Mouse (Mus musculus): ENCODE measurements around the gene Ugt1a2. TPM values are rescaled to one million over a fixed set of nuclear protein-coding genes. Genes with fewer than 3 reads are reported as not detected.
"Not testable (repeated sequence)": the region's sequence is repeated elsewhere in the genome, so short reads cannot be mapped to it uniquely, and the experiment has no call there.

Gene Ugt1a2
- polyA plus RNA-seq, 1 experiment: not detected

DNA sequence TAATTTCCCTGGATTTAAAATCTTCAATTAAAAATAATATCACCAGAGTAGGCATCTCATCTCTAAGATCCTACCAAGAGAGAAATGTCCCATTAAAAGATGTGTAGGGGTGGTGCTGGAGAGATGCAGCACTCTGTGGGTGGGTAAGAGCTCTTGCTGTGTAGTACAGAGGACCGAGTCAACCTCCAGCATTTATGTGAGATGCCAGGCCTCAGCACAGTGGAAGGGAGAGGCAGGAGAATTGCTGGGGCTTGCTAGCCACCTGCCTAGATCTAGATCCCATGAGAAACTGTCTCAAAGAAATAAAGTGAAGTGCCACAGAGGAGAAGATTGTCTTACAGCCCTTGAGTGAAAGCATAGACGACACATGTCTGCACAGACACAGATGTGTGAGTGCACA lies 16.1 kb downstream of the Ugt1a2 start:
- Histone ChIP-seq H3K27me3 (ENCODE audit: control insufficient read depth) (no peaks in the 10 kb centered on the region), H3K9me3 (ENCODE audit: control insufficient read depth, low read length) (peaks cover 21% of the 10 kb centered on the region), H3K4me1 (ENCODE audit: control insufficient read depth) (peaks cover 3% of the 10 kb centered on the region; the same call in 1 of the 2 replicates), H3K4me3 (replicated peaks) (no peak overlapping the region), H3K36me3 (ENCODE audit: control insufficient read depth) (no peaks in the 10 kb centered on the region)
- TF ChIP-seq TAL1 (IDR thresholded peaks at IDR 0.05; ENCODE audit: low read length): no peak
- no peak for TF ChIP-seq GATA1 (IDR thresholded peaks at IDR 0.05; ENCODE audit: low read length)

GRCm38 (mm10) chr1:88217144-88217543 lies 16.7 kb downstream of the Ugt1a2 start:
- H3K36me3 ChIP-seq (ENCODE audit: control insufficient read depth): no peaks in the 10 kb centered on the region
- no peak overlapping the region for H3K4me3 ChIP-seq (replicated peaks)
- peaks cover 16% of the 10 kb centered on the region for H3K9me3 ChIP-seq (ENCODE audit: control insufficient read depth, low read length)
- H3K27me3 ChIP-seq (ENCODE audit: control insufficient read depth): no peaks in the 10 kb centered on the region
- H3K4me1 ChIP-seq (ENCODE audit: control insufficient read depth): peaks cover 3% of the 10 kb centered on the region; the same call in 1 of the 2 replicates
- TF ChIP-seq TAL1 (IDR thresholded peaks at IDR 0.05; ENCODE audit: low read length) (no peak), GATA1 (IDR thresholded peaks at IDR 0.05; ENCODE audit: low read length) (no peak)

GRCm38 (mm10) chr1:88217576-88217975 lies 17.2 kb downstream of the Ugt1a2 start:
- Histone ChIP-seq H3K4me3 (replicated peaks) (no peak overlapping the region), H3K36me3 (ENCODE audit: control insufficient read depth) (no peaks in the 10 kb centered on the region), H3K27me3 (ENCODE audit: control insufficient read depth) (no peaks in the 10 kb centered on the region), H3K9me3 (ENCODE audit: control insufficient read depth, low read length) (peaks cover 16% of the 10 kb centered on the region), H3K4me1 (ENCODE audit: control insufficient read depth) (peaks cover 3% of the 10 kb centered on the region; the same call in 1 of the 2 replicates)
- TF ChIP-seq GATA1 (IDR thresholded peaks at IDR 0.05; ENCODE audit: low read length) (no peak), TAL1 (IDR thresholded peaks at IDR 0.05; ENCODE audit: low read length) (no peak)

DNA sequence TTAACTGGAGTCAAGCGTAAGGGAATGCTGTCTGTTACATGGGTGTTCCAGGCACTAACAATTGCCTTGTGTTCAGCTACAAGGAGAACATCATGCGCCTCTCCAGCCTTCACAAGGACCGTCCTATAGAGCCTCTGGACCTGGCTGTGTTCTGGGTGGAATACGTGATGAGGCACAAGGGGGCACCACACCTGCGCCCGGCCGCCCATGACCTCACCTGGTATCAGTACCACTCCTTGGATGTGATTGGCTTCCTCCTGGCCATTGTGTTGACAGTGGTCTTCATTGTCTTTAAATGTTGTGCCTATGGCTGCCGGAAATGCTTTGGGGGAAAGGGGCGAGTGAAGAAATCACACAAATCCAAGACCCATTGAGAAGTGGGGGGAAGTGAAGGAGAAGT lies 17.6 kb downstream of the Ugt1a2 start:
- no peaks in the 10 kb centered on the region for H3K36me3 ChIP-seq (ENCODE audit: control insufficient read depth)
- H3K4me3 ChIP-seq (replicated peaks): no peak overlapping the region
- H3K9me3 ChIP-seq (ENCODE audit: control insufficient read depth, low read length): peaks cover 16% of the 10 kb centered on the region
- H3K27me3 ChIP-seq (ENCODE audit: control insufficient read depth): no peaks in the 10 kb centered on the region
- TF ChIP-seq GATA1 (IDR thresholded peaks at IDR 0.05; ENCODE audit: low read length) (no peak), TAL1 (IDR thresholded peaks at IDR 0.05; ENCODE audit: low read length) (no peak)
- peaks cover 3% of the 10 kb centered on the region; the same call in 1 of the 2 replicates for H3K4me1 ChIP-seq (ENCODE audit: control insufficient read depth)

DNA sequence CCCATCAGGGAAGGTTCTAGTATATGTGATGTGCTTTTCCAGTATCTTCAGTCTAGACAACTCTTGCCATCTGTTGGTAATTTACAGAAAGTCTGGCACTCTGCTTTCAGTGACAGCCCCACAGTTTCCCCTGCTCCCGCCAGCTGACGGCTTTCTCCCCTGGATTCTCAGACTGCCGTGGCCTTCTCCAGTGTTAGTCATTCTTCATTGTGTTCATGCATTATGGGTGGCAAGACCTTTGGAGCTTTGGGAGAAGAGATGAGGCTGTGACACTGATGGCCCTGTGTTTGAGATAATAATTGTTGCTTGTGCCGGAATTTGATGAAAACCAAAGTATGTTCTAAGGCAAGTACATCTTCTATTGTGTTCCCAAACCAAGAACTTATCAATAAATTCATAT lies 18.2 kb downstream of the Ugt1a2 start:
- Histone ChIP-seq H3K36me3 (ENCODE audit: control insufficient read depth) (no peaks in the 10 kb centered on the region), H3K4me3 (replicated peaks) (no peak overlapping the region), H3K9me3 (ENCODE audit: control insufficient read depth, low read length) (peaks cover 16% of the 10 kb centered on the region), H3K4me1 (ENCODE audit: control insufficient read depth) (peaks cover 3% of the 10 kb centered on the region; the same call in 1 of the 2 replicates), H3K27me3 (ENCODE audit: control insufficient read depth) (no peaks in the 10 kb centered on the region)
- TF ChIP-seq GATA1 (IDR thresholded peaks at IDR 0.05; ENCODE audit: low read length) (no peak), TAL1 (IDR thresholded peaks at IDR 0.05; ENCODE audit: low read length) (no peak)

- Histone ChIP-seq H3K4me3 (replicated peaks) (no peak overlapping the region), H3K27me3 (ENCODE audit: control insufficient read depth) (no peaks in the 10 kb centered on the region), H3K9me3 (ENCODE audit: control insufficient read depth, low read length) (peaks cover 14% of the 10 kb centered on the region), H3K4me1 (ENCODE audit: control insufficient read depth) (no peaks in the 10 kb centered on the region), H3K36me3 (ENCODE audit: control insufficient read depth) (no peaks in the 10 kb centered on the region)
- no peak for TF ChIP-seq GATA1 (IDR thresholded peaks at IDR 0.05; ENCODE audit: low read length)
- no peak for TF ChIP-seq TAL1 (IDR thresholded peaks at IDR 0.05; ENCODE audit: low read length)
Observed at GRCm38 (mm10) chr1:88219054-88219453, 18.7 kb downstream of the Ugt1a2 start.

DNA sequence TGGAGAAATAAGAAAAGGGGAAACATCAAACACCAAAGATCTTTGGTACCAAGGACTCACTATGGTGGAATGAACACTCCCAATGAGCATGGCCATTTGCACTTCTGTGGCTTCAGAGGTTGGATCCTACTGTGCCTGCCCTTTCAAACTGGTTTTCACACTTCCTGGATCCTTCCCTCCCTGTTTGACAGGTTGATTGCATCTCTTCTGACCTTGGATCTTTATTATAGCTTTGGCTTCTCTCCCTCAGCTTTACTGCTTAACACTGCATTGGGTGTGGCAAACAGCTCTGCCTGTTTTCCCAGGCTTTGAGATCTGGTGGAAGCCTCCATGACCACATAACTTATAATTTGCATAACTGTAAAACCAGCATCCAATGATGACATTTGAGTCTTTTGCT lies 19.9 kb downstream of the Ugt1a2 start:
- Histone ChIP-seq H3K9me3 (ENCODE audit: control insufficient read depth, low read length) (peaks cover 14% of the 10 kb centered on the region), H3K27me3 (ENCODE audit: control insufficient read depth) (no peaks in the 10 kb centered on the region), H3K4me3 (replicated peaks) (no peak overlapping the region), H3K36me3 (ENCODE audit: control insufficient read depth) (no peaks in the 10 kb centered on the region), H3K4me1 (ENCODE audit: control insufficient read depth) (no peaks in the 10 kb centered on the region)
- no peak for TF ChIP-seq GATA1 (IDR thresholded peaks at IDR 0.05; ENCODE audit: low read length)
- no peak for TF ChIP-seq TAL1 (IDR thresholded peaks at IDR 0.05; ENCODE audit: low read length)

DNA sequence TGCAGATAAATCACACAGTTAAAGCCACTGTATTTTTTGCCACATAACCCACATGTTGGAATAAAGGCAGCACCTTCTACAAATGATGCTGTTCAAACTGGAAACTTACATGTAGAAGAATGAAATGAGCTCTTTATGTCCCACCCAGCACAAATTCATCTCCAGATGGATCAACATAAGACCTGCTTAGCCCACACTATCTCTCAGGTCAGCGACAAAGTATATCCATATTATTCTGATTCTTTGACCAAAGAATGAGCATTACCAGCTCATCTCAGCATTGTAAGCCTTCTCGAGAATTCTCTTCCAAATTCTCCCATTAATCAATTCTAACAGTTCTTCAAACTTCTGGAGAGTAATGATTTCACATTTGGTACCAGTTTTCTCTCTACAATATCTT lies 21.8 kb downstream of the Ugt1a2 start:
- Histone ChIP-seq H3K9me3 (ENCODE audit: control insufficient read depth, low read length) (peaks cover 15% of the 10 kb centered on the region), H3K27me3 (ENCODE audit: control insufficient read depth) (no peaks in the 10 kb centered on the region), H3K4me3 (replicated peaks) (no peak overlapping the region), H3K4me1 (ENCODE audit: control insufficient read depth) (no peaks in the 10 kb centered on the region), H3K36me3 (ENCODE audit: control insufficient read depth) (no peaks in the 10 kb centered on the region)
- TF ChIP-seq TAL1 (IDR thresholded peaks at IDR 0.05; ENCODE audit: low read length): no peak
- TF ChIP-seq GATA1 (IDR thresholded peaks at IDR 0.05; ENCODE audit: low read length): no peak

- peaks cover 15% of the 10 kb centered on the region for H3K9me3 ChIP-seq (ENCODE audit: control insufficient read depth, low read length)
- H3K4me3 ChIP-seq (replicated peaks); H3K4me1 ChIP-seq (ENCODE audit: control insufficient read depth); H3K36me3 ChIP-seq (ENCODE audit: control insufficient read depth); H3K27me3 ChIP-seq (ENCODE audit: control insufficient read depth): not testable (repeated sequence)
Observed at GRCm38 (mm10) chr1:88223011-88223515, 22.7 kb downstream of the Ugt1a2 start.

- H3K4me1 ChIP-seq (ENCODE audit: control insufficient read depth): peaks cover 3% of the 10 kb centered on the region
- peaks cover 18% of the 10 kb centered on the region for H3K9me3 ChIP-seq (ENCODE audit: control insufficient read depth, low read length)
- H3K36me3 ChIP-seq (ENCODE audit: control insufficient read depth): no peaks in the 10 kb centered on the region
- H3K4me3 ChIP-seq (replicated peaks): no peak overlapping the region
- TF ChIP-seq GATA1 (IDR thresholded peaks at IDR 0.05; ENCODE audit: low read length) (no peak), TAL1 (IDR thresholded peaks at IDR 0.05; ENCODE audit: low read length) (no peak)
- H3K27me3 ChIP-seq (ENCODE audit: control insufficient read depth): no peaks in the 10 kb centered on the region
Observed at GRCm38 (mm10) chr1:88223591-88223990, 23.2 kb downstream of the Ugt1a2 start.
